Mouse (Mus musculus): Measurements from ENCODE around the gene Mobp.

The Mobp gene

GRCm38 (mm10) chr9:120210865-120211264 lies 61.4 kb downstream of the Mobp start:
- no peak for DNase-seq (ENCODE audit: low spot score in 2 of 2)

GRCm38 (mm10) chr9:120212936-120213335 lies 63.4 kb downstream of the Mobp start:
- no peak for DNase-seq (ENCODE audit: low spot score in 2 of 2)

- DNase-seq (ENCODE audit: low spot score in 2 of 2), result no peak
Observed at GRCm38 (mm10) chr9:120214978-120215495, 65.5 kb downstream of the Mobp start.

GRCm38 (mm10) chr9:120219411-120219810 lies 69.9 kb downstream of the Mobp start:
- no peak for DNase-seq (ENCODE audit: low spot score in 2 of 2)

Measured in urinary bladder, postnatal 36 days (tissue).